Mouse (Mus musculus): ENCODE data around the gene Gm12166.
A peak's percentile ranks its signal among the peaks of the same experiment; 100 is the strongest.
"Not testable (repeated sequence)": the region's sequence is repeated elsewhere in the genome, so short reads cannot be mapped to it uniquely, and the experiment has no call there.

Gm12166 gene

GRCm38 (mm10) chr11:46054911-46055895 is 3.1 kb upstream of the Gm12166 start:
- DNase-seq (ENCODE audit: low spot score) = no peak

DNA sequence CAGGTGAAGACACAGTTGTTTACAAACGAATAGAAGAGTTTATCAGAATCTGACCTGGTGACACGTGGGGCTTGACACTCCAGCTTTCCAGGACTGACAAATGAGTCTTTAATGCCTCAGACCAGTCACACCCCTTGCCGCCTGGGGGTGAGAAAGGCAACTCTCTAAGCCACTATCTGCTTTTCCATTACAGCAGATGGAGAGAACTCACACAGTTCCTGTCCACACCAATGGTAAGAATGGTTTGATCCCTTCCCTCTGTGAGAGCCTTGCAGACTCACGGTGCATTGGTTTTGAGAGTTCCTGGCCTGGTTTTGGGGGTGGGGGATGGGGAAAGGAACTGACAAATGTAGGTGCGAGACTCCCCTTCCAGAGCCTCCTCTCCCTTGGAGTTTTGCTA is 2.2 kb upstream of the Gm12166 start:
- DNase-seq (ENCODE audit: low spot score) = no peak

DNA sequence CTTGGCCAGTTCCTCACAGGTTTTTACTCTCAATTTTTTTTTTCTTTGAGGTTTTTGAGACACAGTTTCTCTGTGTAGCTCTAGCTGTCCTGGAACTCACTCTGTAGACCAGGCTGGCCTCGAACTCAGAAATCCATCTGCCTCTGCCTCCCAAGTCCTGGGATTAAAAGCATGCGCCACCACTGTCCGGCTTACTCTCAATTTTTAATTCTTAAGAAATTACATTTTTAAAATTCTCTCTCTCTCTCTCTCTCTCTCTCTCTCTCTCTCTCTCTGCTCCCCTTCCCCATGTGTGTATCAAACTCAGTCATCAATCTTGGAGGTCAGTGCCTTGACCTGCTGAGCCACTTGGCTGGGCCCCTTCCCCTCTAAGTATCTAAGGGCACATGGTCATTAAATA is 1.3 kb upstream of the Gm12166 start:
- not testable (repeated sequence) for DNase-seq (ENCODE audit: low spot score)

GRCm38 (mm10) chr11:46047264-46047663 is 4.9 kb downstream of the Gm12166 start:
- no peak for DNase-seq (ENCODE audit: low spot score)

DNA sequence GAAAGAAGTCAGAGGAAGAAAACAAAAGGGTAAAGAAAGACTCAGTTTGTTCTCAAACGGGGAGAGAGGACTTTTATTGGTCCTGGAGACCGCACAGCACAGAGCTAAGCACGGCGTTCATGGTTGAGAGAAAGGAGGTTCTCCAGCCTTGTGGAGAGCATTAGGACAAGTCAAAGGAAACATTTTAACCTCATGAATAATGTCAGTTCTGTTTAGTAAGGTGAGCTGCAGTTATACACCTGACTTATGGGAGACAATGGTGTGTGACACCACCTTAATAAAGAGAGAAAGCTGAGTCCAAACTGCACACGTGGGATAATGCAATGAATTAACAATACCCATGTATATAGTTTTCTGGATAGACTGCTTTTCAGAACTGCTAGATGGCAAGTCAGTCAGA is 7.3 kb downstream of the Gm12166 start:
- no peak for DNase-seq (ENCODE audit: low spot score)

- DNase-seq (ENCODE audit: low spot score) = no peak
Measured at GRCm38 (mm10) chr11:46041607-46042267, 10.4 kb downstream of the Gm12166 start.

DNA sequence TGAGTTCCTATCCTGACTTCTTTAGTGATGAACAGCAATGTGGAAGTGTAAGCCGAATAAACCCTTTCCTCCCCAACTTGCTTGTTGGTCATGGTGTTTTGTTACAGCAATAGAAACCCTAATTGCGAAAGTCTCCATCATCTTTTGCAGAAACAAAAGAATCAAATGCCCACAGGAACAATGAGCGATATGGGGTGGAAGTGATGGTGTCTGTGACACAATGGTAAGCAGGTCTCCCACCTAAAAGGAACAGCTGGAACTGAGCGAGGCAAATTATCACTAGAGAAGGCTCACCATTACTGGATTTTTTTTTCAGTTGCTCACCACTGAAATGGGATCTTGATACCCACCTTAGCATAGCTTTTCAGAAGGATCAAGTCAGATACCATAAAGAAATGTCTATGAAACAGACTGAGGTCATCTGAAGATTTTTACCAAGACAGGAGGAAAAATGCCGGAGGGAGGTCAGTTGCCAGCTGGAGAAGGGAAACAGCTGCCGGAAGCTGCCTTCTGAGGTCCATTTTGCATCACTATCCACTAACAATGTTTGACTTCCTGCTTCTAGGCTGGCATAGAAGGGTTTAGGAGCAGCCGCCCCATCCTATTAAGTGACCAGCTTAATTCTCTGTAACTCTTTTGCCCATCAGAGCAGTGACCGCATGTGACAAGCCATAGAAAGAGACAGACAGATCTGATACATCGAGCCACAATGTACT is 11.1 kb downstream of the Gm12166 start:
- no peak for DNase-seq (ENCODE audit: low spot score)

DNA sequence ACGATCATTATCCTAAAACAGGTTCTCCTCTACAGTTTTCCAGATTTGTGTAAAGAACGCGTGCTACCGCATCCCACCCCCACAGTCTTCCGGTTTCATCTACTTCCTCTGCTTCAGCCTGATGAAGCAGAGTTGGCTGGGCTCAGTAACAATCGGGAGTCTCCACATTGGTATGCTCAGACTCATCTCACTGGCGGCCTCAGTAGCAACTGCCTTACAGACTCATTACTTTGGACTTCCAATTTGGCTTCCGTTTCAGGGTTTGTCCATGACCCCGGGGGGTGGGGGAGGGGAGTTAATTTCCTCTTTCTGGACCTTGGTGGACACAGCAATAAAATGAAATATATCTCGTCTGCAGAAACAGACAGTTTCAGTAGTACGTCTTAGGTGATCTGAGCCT is 12.8 kb downstream of the Gm12166 start:
- DNase-seq (ENCODE audit: low spot score) = no peak

GRCm38 (mm10) chr11:46038901-46039300 is 13.2 kb downstream of the Gm12166 start:
- no peak for DNase-seq (ENCODE audit: low spot score)

DNA sequence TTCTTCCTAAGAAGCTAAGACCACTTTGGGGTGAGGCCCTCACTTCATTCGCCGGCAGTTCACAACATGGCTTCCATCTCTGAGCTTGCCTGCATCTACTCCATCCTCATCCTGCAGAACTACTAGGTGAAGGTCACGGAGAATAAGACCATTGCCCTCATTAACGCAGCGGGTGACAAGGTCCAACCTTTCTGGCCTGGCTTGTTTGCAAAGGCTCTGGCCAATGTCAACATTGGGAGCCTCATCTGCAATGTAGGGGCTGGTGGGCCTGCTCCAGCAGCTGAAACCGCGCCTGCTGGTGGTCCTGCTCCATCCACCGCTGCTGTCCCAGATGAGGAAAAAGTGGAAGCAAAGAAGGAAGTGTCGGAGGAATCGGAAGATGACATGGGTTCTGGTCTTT is 15.7 kb downstream of the Gm12166 start:
- no peak for DNase-seq (ENCODE audit: low spot score)

DNA sequence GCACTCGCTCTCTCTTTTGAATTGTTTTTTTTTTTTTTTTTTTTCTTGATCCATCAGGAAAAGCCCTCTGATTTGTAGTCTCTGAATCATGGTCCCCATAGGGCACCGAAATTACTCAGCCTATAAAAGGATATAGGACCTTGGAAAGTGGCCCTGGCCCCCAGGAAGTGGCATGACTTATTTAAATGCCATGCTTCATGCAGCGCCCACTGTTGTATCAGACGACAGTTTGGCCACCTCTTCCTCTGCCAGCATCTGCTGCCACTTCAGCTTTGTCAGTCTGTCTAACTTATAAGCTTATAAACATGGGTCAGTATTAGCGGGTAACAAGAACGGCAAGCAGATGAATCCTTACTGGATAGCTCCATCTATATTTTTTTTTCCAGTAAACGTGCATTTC is 19.2 kb downstream of the Gm12166 start:
- DNase-seq (ENCODE audit: low spot score) = no peak

GRCm38 (mm10) chr11:46031470-46031869 is 20.7 kb downstream of the Gm12166 start:
- DNase-seq (ENCODE audit: low spot score) = peak; percentile 23

DNA sequence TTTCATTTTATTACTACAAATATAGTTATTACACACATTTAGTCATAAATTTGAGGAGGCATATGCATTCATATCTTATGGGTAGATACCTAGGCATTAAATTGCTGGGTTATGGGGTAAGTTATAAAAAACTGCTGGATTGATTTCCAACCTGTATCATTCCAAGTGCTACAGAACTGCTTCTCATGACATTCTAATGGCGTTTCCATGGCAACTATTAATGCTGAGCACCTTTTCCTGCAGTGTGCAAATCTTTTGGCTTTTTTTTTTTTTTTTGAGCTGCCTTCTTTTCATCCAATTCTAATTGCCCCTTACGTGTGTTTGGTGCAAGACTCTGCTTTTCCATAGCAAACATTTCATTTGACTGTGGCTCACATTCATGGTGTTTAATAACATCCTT is 22.1 kb downstream of the Gm12166 start:
- no peak for DNase-seq (ENCODE audit: low spot score)

DNA sequence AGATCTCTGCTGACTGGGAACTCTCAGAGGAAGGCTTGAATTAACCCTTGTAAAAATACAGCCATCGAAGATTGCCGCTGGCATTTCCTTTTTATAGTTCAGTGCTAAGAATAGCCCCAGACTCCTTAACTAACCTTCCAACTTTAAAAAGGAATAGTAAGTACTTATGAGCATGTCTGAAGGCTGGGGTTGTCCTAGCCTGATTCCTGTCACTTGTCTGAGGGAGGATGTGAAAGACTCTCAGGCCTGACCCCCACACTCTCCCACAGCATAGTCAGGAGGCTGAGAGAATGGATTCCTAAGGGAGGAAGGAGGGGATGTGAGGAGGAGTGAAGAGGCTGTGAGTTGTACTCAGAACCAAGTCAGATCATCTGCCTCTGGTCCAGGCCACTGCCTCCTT is 22.6 kb downstream of the Gm12166 start:
- no peak for DNase-seq (ENCODE audit: low spot score)

DNA sequence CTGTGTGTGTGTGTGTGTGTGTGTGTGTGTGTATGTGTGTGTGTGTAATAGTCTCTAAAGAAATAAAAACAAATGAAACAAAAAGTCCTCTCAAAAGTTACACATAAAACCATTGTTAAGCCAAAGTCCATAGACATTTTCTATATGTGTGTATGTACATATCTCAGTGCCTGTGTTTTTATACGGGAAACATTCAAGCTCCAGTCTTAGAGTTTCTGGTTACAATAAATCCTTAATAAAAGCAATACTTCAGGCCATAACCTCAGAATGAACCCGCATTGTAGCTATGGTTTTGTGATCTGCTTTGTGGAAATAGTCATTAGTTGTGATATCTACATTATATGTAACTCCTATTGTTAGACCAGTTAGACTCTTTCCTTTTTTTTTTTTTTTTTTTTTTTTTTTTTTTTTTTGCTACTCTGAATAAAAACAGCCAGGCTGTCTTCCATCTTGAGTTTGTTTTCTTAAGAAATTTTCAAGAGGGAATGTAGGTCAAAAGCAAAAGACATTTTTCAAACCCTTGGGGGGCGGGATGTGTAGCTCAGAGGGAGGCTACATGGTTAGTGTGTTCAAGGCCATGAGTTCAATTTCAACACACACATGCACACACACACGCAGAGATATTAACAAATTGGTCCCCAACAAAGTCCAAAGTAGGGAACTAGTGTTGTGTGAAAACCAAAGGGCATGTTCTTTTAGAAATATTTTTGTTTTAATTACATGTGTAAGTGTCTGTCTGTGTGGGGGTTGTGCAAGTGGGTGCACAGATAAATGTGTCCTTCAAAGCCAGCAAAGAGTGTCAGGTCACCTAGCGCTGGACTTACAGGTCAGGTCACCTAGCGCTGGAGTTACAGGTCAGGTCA is 23.9 kb downstream of the Gm12166 start:
- peak; percentile 66 for DNase-seq (ENCODE audit: low spot score)

DNA sequence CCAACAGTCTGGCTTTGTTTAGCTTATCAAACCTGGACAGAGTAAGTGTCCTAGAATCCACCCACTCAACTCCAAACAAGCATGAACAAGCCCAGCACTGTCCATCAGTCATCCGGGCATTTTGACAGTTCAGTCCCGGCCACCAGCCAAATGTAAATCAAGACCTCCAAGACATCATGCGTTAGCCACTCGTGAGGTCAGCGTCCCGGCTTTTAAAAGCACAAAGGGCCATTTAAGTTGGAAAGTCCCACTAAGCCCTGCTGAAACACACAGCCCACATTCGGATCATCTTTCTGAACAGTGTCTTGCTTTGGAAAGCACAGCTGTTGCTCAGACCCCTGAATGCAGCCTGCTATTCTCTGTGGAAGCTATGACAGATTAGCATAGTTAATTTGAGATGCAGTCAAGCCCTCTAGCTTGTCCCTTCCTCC is 26.1 kb downstream of the Gm12166 start:
- peak; percentile 65 for DNase-seq (ENCODE audit: low spot score)

DNA sequence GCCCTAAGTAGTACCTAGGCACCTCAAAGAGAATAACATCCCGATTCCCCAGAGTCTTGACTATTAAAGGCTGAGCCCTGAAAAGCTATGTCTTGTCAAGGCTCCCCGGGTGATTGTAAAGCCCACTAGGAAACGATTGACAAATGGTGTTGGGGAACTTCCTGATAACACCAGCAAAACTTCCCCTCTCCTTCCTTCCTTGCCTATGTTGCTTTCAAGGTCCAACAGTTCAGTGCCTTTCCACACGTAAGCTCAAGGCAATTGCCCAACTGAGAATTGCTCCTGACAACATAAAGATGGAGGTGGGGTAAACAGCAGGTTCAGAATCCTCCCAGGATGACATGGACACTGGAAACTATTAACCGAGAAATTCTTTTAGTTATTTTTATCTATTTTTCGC is 29.1 kb downstream of the Gm12166 start:
- DNase-seq (ENCODE audit: low spot score) = no peak

DNA sequence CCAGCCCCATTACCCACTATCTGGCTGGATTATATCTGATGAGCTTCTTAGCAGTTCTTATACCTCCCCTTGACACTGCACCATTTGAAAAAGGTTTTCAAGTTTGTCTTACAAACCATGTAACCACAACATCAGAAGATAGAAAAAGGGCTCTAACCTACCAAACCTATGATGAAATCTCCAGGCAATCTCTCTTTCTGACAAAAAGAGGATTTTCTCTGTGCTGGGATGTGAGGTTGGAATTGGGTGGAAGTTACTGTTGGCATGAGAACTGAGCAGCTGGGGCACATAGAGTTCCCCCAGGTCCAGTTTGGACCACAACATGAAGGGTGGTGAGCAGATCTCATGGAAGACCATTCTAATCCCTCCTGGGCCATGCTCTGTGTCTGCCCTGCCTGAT is 30.3 kb downstream of the Gm12166 start:
- DNase-seq (ENCODE audit: low spot score) = no peak

GRCm38 (mm10) chr11:46020246-46020645 is 31.9 kb downstream of the Gm12166 start:
- no peak for DNase-seq (ENCODE audit: low spot score)

GRCm38 (mm10) chr11:46016061-46016460 is 36.1 kb downstream of the Gm12166 start:
- DNase-seq (ENCODE audit: low spot score) = peak; percentile 86
